Mouse (Mus musculus): ENCODE measurements around the gene Gzmf. TPM values are rescaled to one million over a fixed set of nuclear protein-coding genes. Genes with fewer than 3 reads are reported as not detected.
"Not testable (repeated sequence)": the region's sequence is repeated elsewhere in the genome, so short reads cannot be mapped to it uniquely, and the experiment has no call there.

The Gzmf gene
- total RNA-seq (2021) = not detected in 2 replicates
- long read RNA-seq = 0 reads

GRCm38 (mm10) chr14:56211317-56211716 is at the start of gene Gzmf:
Gene Gzmf (minus strand): TSS chr14:56211417.
- DNase-seq = no peak

- DNase-seq = no peak
These were observed 29.2 kb upstream of the Gzmf start for GRCm38 (mm10) chr14:56240409-56240808.

GRCm38 (mm10) chr14:56234556-56234955 is 23.3 kb upstream of the Gzmf start, which contains the start of gene Gzmc:
Gene Gzmc (minus strand): TSS chr14:56234656.
- DNase-seq = no peak

- no peak for DNase-seq
These were observed 5.6 kb downstream of the Gzmf start for GRCm38 (mm10) chr14:56205613-56206012.

DNA sequence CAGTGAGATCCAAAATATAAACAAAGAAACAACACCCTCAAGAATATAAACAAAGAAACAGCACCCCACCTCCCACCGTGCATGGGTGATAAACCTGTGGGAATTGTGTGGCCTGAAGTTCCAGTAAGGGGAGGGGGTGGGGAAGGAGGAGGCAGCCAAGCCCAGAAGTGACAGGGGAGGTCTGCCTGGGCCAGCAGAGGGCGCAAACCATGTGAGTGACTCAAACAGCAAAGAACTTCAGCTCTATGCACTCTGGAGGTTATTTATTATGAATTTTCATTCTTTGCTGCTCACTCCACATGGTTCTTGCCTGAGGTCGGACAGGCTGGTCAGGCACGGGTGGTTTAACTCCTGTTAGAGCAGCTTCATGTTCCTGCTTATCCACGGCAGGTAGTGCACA is 6.2 kb downstream of the Gzmf start:
- peak; percentile 47 for DNase-seq

DNA sequence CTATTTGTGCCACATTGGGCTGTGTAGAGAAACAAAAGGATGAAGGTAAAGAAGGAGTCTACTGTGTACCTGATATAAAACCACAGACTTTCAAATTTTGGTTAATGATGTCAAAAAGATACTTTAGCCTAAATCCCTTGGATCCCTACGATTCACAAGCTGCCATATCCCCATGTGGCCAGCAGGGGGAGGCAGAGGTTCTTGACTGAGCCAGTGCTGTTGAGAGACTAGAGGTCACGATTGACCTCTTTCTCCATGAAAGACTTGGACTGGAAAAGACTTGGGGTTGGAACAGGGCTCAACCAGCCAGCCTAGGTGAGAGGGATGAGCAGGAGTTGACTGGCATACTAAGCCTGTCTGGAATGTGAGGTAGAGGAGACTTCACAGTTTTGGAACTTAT is 7.2 kb downstream of the Gzmf start:
- DNase-seq = peak; percentile 71

GRCm38 (mm10) chr14:56186946-56187345 is 24.3 kb downstream of the Gzmf start:
- peak; percentile 29 for DNase-seq

GRCm38 (mm10) chr14:56186521-56186920 is 24.7 kb downstream of the Gzmf start:
- no peak for DNase-seq

DNA sequence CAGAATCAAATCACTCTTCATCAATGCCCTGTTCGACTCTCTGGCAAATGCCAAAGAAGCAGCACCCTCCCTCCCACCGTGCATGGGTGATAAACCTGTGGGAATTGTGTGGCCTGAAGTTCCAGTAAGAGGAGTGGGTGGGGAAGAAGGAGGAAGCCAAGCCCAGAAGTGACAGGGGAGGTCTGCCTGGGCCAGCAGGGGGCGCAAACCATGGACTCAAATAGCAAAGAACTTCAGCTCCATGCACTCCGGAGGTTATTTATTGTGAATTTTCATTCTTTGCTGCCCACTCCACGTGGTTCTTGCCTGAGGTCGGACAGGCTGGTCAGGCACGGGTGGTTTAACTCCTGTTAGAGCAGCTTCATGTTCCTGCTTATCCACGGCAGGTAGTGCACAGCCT is 33.6 kb downstream of the Gzmf start:
- peak; percentile 67 for DNase-seq

DNA sequence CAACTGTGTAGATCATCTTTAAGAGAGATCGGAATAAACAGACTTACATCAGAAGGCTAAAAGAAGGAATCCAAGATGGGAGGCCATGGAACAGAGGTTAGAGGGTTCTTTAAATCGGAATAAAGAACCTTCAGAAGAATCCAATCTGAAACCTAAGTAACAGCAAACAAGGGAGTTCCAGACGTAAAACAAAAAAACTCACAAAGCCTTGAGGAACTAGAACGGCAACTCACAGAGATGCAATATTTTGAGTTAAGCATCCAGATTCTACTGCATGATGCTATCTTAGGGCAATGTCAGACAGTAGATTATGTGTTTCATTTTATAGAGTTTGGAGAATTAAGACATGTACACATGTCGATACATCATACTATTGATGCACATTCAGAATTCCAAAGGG is 36.7 kb downstream of the Gzmf start, which contains the start of gene Gzmn:
Gzmn (minus strand) TSS at position 101 of the 400 bp plus-strand sequence.
- no peak for DNase-seq

GRCm38 (mm10) chr14:56173396-56173795 is 37.8 kb downstream of the Gzmf start:
- no peak for DNase-seq

- no peak for DNase-seq
These were observed 38.5 kb downstream of the Gzmf start for GRCm38 (mm10) chr14:56172744-56173143.

GRCm38 (mm10) chr14:56168009-56168408 is 43.2 kb downstream of the Gzmf start:
- DNase-seq = no peak

DNA sequence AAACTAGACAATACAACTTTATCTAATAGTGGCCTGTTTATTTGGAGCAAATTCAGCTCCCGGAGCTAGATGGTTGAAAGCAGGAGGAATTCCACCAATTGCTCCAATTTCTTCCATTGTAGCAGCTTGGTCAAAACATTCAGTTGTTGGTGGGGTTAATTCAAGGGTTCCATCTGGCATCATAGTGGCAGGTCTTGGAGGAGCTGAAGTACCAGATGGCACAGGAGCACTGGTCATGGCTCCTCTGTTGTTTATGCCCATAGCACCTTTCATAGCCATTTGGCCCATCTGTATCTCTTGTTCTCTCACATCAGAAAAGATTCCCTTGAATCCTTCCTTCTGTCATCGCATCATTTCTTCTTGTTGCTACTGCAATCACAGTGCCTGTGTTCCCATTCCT is 49.1 kb downstream of the Gzmf start:
- no peak for DNase-seq

DNA sequence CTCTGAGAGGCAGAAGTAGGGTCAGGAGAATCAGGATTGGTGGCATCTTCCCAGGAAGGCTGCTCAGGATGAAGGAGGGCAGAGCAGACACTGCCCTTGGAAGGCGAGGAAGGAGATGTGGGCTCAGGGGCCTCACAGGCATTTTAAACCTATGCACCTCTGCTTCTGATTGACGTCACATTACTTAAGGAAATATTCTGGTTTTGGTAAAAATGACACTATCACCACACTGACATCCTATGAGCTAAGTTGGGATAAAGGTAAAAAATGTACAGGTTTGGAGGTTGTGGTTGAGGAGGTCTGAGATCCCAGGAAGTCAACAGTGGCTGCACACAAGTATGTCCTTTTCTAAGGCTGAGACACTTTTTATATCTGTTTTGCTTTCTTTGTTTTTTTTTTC is 51.7 kb downstream of the Gzmf start, which contains the start of gene Gzmg:
Gzmg (minus strand) TSS at position 101 of the 400 bp plus-strand sequence.
- DNase-seq = not testable (repeated sequence)

DNA sequence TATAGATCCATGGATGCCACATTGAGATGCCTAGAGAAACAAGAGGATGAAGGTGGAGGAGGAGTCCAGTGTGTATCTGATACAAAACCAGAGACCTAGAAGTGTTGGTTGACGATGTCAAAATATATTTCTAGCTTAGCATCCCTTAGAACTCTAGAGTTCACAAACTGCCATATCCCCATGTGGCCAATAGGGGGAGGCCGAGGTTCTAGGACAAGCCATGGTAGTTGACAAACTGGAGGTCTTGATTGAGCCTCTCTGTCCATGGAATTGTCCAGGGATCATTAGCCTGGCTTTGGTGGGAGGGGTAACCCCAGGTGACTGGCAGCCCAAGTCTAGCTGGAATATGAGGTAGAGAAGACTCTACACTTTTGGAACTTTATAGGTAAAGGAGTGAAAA is 55.9 kb downstream of the Gzmf start:
- no peak for DNase-seq

Other genes starting within 250 kb of the Gzmf start
- not detected in 2 replicates for gene Mcpt1, start 193.4 kb downstream of the Gzmf start, total RNA-seq (2021)
- not detected in 2 replicates for gene Mcpt9, start 180.9 kb downstream of the Gzmf start, total RNA-seq (2021)
- gene Mcpt2, start 169.4 kb downstream of the Gzmf start, total RNA-seq (2021) = not detected in 2 replicates
- 0.97 and 1.1 TPM in 2 replicates for gene Mcpt4, start 149.1 kb downstream of the Gzmf start, total RNA-seq (2021)
- gene Mcpt8, start 126.1 kb downstream of the Gzmf start, total RNA-seq (2021) = not detected in 2 replicates
- gene Ctsg, start 108.8 kb downstream of the Gzmf start, total RNA-seq (2021) = not detected in 2 replicates
- gene Gzme, start 90.8 kb downstream of the Gzmf start, total RNA-seq (2021) = not detected in 2 replicates
- not detected in 2 replicates for gene Gzmd, start 78.8 kb downstream of the Gzmf start, total RNA-seq (2021)
- not detected in 2 replicates for gene Gzmg, start 51.8 kb downstream of the Gzmf start, total RNA-seq (2021)
- gene Gzmn, start 36.8 kb downstream of the Gzmf start, total RNA-seq (2021) = not detected in 2 replicates
- gene Gzmc, start 23.2 kb upstream of the Gzmf start, total RNA-seq (2021) = not detected in 2 replicates
- gene Gzmb, start 50.8 kb upstream of the Gzmf start, total RNA-seq (2021) = not detected in 2 replicates
- not detected in 2 replicates for gene Atp12a, start 153.7 kb upstream of the Gzmf start, total RNA-seq (2021)
- gene Rnf17, start 191.2 kb upstream of the Gzmf start, total RNA-seq (2021) = 1.6 and 1.7 TPM in 2 replicates

All from adrenal gland, postnatal 25 days (tissue).